Mouse (Mus musculus): ENCODE data around the gene Pacsin1.

Pacsin1 gene

DNA sequence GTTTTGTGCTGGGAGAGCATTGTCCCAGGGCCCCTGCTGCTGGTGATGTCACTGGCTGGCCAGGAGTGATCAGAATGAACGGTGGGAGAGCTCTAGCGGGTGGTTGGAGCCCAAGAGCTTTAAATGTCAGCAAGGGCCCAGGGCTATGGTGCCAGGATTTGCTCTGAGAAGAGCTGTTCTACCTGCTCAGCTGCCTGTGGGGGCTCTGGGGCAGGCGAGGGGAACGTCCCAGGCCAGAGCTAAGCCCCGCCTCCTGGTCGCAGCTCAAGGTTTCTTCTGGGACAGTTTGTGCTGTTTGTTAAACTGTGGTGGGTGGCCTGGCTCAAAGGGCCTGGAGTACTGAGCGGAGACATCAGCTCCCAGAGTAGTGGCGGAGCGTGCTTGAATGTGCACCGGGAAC is 70.1 kb downstream of the Pacsin1 start:
- DNase-seq (ENCODE audit: low spot score), result no peak

DNA sequence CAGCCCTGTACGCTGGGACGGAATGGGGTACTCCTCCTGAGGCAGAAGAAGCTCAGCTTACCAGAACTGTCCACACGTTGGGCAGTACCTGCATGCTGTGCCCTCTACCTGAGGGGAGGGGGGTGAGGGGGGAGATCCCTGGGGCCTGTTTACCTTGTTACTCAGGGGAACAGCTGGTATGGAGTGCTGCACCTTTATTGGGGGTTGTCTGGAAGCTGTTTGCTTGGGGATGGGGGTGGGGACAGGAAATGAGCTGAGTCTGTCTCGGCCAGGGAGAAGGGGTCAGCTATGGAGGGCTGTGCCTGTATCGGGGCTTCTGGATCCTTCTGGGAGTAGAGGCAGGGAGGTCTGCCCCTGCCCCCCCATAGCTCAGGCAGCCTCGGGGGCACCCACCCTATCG is 71.2 kb downstream of the Pacsin1 start:
- no peak for DNase-seq (ENCODE audit: low spot score)

DNA sequence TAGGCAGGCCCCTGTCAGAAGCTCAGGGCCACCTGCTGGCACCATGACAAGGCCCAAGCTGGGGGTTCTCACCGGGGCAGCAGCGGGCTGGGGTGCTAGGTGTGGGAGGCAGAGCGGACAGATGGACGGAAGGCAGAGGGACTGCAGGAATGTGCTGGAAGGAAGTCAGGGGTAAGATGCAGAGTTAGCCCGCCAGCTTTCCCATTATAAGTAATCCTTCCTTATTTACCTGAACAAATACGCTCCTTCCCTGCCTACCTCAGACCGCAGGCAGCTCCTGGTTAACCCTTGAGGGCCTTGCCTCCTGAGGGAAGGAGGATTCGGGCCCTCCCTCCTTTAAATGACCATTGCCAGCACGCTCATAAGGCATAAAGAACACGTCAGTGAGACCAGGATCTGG is 73.5 kb downstream of the Pacsin1 start, which contains the start of gene Spdef:
Gene Spdef (minus strand): TSS at position 186 of the 400 bp plus-strand sequence.
- DNase-seq (ENCODE audit: low spot score), result no peak

DNA sequence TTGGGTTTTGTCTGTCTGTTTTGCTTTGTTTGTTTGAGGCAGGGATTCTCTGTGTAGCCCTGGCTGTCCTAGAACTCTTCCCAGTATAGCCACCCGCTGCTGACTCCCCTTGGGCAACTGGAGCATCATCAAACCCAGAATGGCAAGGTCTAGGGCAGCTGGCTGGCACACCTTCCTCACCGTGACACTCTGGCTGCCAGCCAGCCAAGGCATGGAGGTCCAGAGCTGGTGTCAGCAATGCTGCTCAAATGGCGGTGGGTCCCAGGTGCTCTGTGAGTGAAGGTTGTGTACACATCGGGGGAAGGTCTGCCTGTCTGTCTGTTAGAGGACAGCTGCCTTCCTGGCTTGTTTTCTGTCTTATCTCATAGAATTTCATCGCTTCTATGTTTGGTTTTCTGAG is 76.8 kb downstream of the Pacsin1 start:
- DNase-seq (ENCODE audit: low spot score), result no peak

DNA sequence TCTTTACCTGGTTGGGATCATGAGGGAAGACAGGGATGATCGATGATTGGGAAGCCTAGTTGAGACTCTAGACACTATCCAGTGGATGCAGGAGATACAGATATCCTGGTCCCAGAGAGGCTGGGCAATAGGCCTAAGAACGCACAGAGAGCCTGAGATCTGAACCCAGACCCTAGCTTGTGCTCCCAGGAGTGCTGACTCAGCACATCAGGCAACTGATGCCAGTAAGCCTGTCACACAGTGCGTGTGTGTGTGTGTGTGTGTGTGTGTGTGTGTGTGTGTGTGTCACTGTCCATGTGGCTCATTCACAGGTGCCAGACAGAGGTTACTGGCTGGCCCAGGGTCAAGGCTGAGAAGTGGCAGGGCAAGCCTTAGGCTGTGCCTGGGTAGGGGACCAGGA is 77.4 kb downstream of the Pacsin1 start:
- no peak for DNase-seq (ENCODE audit: low spot score)

DNA sequence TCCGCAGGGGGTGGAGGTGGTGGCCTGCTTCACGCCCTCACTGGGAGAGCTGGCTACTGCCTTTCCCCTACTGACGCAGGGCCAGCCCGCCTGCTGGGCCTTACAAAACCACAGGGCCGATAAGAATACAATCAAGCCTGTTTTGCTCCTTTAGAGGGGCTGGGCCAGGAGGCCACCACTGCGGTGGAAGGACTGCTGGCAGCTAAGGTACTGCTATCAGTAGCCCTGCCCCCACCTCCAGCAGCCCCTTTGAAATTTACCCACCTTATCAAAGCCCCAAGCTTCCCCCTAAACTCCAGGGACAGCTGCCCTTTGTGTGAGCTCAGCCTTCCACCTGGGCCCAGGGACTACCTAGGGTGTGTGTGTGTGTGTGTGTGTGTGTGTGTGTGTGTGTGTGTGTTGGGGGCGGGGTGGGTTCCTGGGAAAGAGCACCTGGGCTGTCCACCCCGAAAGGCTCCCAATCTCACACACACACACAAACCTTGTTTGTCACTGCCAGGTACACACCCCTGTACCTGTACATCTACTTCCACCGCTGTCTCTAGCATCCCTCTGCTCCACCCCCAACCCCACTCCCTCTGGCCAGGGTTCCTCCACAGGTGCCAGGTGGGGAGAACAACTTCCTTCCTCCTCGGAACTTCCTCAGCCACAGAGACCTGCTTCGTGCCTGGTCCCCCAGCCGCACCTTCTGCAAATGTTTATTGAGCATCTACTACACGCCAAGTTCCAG is 79.2 kb downstream of the Pacsin1 start:
- DNase-seq (ENCODE audit: low spot score), result no peak

DNA sequence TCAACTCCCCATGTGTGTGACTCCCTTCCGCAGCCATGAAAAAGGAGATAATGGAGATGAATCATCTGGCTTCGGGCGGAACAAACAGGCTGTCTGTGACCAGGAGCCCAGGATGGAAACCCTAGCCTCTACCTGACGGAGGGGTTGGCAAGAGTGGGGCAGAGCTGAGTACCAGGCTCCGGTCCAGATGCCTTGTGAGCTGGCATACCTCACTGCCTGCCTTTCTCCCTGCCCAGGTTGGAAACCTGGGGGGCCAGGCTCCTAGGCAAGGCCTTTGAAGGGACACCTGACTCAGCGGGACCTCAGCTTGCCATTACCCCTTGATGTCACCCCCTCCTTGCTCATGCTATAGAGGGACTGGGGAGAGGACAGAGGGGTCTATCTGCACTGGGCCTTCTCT is 85.7 kb downstream of the Pacsin1 start:
- DNase-seq (ENCODE audit: low spot score), result no peak

DNA sequence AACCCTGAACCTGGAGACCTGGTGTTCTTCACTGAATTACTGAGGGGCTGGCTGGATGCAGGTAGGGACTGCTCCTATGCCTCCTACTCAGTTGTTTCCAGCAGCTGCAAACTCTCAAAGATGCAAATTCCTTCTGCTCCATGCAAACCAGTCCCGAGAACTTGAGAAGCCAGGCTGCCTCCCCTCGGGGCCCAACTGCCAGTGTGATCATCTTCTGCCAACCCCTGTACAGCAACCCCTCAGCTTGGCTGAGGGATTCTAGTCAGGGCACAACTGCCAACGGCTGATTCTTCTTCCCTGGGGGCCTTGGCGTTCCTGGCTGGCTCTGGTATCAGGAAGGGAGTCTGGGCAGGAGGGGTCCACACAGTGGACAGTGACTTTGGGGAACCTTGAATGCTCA is 91.1 kb downstream of the Pacsin1 start:
- no peak for DNase-seq (ENCODE audit: low spot score)

DNA sequence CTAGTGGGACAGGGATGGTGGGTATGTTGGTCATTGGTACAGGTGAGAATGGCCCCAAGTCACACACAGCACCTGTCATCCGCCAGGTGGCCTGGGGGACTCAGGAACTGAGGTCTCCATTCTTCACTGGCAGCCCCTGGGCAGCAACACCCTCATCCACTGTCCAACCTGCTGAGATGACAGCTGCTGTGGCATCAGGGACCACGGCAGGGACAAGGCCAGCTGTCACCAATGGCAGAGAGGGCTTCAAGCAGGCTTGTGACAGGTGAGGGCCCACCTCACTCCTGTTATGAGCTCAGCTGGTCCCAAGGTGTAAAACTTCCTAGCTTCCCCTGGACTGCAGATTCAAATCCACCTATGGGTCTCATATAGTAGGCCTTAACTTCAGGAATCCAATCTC is 92.8 kb downstream of the Pacsin1 start:
- no peak for DNase-seq (ENCODE audit: low spot score)

DNA sequence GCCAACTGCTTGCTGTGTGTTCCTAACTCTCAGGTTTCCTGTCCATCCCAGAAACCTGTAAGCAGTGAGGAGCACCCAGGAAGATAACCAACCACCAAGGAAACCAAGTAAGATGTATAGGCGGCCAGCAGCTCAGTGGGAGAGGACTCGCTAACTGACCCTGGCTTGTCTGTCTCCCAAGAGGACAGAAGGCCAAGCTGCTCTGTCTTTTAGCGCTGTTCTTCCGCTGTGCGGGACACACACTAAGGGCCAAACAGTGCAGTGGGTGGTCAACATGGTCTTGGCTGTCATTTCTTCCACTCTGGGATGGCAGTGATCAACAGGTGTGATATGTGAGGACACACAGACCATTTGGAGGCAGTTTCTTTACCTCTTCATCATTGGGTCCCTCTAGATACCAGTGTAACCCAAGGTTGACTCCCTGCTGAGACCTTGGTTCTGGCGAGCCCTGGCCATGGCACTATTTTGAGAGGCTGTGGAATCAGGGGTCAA is 95.2 kb downstream of the Pacsin1 start:
- no peak for DNase-seq (ENCODE audit: low spot score)

DNA sequence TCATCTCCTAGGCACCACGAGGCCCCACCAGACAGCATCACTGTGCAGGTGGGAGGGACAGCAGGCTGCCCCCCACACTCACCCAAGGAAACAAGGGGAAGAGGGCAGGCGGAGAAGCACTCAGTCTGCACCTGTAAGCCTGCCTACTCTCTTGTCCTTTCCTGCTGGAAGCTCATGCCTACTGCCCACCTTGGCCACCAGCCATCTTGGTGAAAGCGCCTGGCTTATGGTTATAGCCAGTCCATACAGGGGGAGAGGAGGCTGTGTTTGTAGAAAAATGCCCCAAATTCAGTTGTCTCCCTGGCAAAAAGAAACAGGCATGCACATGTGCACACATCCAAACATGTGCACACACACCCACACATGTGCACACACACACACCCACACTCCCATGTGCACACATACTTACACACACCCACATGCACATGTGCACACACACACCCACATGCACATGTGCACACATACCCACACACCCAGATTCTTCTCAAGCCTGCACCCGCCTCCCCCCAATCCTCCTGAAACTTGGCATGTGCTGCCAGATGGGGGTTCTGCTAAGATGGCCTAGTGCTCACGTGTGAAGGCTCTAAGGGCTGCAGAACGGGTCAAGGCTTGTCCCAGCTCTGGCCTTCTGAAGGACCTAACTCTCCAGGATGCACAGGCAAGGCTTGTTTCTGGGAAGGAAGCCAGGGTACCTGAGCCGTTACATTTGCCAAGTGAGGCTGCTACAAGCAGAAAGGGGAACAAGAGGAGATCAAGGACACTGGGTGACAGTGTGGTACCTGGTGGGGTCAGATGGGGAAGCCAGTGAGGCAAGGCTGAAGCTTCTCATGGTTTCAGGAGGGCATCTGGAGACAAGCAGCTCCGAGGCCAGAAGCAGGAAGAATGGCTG is 96.2 kb downstream of the Pacsin1 start:
- DNase-seq (ENCODE audit: low spot score), result no peak

DNA sequence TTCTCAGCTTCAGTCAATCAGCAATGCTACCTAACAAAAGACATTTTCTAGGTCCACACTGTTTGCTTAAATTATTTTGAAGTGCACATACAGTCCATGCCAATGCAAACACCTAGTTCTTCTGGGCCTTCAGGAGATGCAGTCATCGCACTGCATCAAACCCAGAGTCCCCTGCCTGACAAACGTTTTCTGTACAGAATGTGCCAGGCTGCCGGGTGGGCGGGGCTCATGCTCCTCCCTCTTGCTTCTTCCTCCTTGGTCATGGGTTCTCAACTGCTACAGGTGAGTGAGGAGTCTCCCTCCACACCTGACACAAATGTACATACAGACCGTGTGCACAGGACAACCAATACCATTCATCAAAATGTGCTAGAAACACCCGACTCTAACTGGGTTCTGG is 104.9 kb downstream of the Pacsin1 start:
- no peak for DNase-seq (ENCODE audit: low spot score)
